Mouse (Mus musculus): ENCODE results near the gene Rnase4. TPM values are rescaled to one million over a fixed set of nuclear protein-coding genes. Genes with fewer than 3 reads are reported as not detected.

The Rnase4 gene
- polyA plus RNA-seq, 1 experiment: 8.8 TPM

DNA sequence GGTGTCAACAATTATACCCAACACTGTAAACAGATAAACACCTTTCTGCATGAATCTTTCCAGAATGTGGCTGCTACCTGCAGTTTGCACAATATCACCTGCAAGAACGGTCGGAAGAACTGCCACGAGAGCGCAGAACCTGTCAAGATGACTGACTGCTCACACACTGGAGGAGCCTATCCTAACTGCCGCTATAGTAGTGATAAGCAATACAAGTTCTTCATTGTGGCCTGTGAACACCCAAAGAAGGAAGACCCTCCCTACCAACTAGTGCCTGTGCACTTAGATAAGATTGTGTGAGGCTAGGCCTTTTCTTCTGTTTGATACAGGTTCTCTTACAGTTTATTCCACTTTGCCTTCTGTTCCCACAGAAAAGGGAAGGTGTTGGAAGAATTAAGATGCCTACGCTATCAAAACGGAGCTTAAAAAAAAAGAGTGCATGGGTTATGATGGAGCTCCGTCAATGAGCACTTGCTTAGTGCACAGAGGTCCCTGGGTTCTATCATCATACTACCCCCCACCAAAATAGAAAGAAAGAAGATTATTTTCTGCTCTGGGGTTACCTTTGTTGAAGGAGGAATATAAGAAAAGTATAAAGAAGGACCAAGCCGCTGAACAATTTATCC lies 39.6 kb downstream of the Rnase4 start:
- Histone ChIP-seq H3K27ac (ENCODE audit: control insufficient read depth, insufficient read depth, low read depth, low read length) (no peak overlapping the region), H3K27me3 (ENCODE audit: control insufficient read depth, insufficient read depth, low read length) (no peaks in the 10 kb centered on the region), H3K4me3 (ENCODE audit: control insufficient read depth, low read depth, low read length) (no peak overlapping the region), H3K36me3 (ENCODE audit: control insufficient read depth, insufficient read depth, low read length) (no peaks in the 10 kb centered on the region), H3K4me1 (ENCODE audit: control insufficient read depth, insufficient read depth, low read length) (no peaks in the 10 kb centered on the region)
- TF ChIP-seq POLR2A (IDR thresholded peaks at IDR 0.05; ENCODE audit: control insufficient read depth, low read depth, low read length): no peak
- TF ChIP-seq CTCF (IDR thresholded peaks at IDR 0.05; ENCODE audit: control insufficient read depth, insufficient read depth, insufficient replicate concordance, low read depth, low read length): no peak

GRCm38 (mm10) chr14:51131086-51131815 lies 40.4 kb downstream of the Rnase4 start:
- Histone ChIP-seq H3K27ac (ENCODE audit: control insufficient read depth, insufficient read depth, low read depth, low read length) (no peak overlapping the region), H3K36me3 (ENCODE audit: control insufficient read depth, insufficient read depth, low read length) (no peaks in the 10 kb centered on the region), H3K4me1 (ENCODE audit: control insufficient read depth, insufficient read depth, low read length) (no peaks in the 10 kb centered on the region), H3K27me3 (ENCODE audit: control insufficient read depth, insufficient read depth, low read length) (no peaks in the 10 kb centered on the region), H3K4me3 (ENCODE audit: control insufficient read depth, low read depth, low read length) (no peak overlapping the region)
- TF ChIP-seq CTCF (IDR thresholded peaks at IDR 0.05; ENCODE audit: control insufficient read depth, insufficient read depth, insufficient replicate concordance, low read depth, low read length) (no peak), POLR2A (IDR thresholded peaks at IDR 0.05; ENCODE audit: control insufficient read depth, low read depth, low read length) (no peak)

GRCm38 (mm10) chr14:51132372-51132771 lies 41.5 kb downstream of the Rnase4 start:
- H3K36me3 ChIP-seq (ENCODE audit: control insufficient read depth, insufficient read depth, low read length): no peaks in the 10 kb centered on the region
- H3K27me3 ChIP-seq (ENCODE audit: control insufficient read depth, insufficient read depth, low read length): no peaks in the 10 kb centered on the region
- no peaks in the 10 kb centered on the region for H3K4me1 ChIP-seq (ENCODE audit: control insufficient read depth, insufficient read depth, low read length)
- H3K27ac ChIP-seq (ENCODE audit: control insufficient read depth, insufficient read depth, low read depth, low read length): no peak overlapping the region
- H3K4me3 ChIP-seq (ENCODE audit: control insufficient read depth, low read depth, low read length): no peak overlapping the region
- no peak for TF ChIP-seq POLR2A (IDR thresholded peaks at IDR 0.05; ENCODE audit: control insufficient read depth, low read depth, low read length)
- TF ChIP-seq CTCF (IDR thresholded peaks at IDR 0.05; ENCODE audit: control insufficient read depth, insufficient read depth, insufficient replicate concordance, low read depth, low read length): no peak

DNA sequence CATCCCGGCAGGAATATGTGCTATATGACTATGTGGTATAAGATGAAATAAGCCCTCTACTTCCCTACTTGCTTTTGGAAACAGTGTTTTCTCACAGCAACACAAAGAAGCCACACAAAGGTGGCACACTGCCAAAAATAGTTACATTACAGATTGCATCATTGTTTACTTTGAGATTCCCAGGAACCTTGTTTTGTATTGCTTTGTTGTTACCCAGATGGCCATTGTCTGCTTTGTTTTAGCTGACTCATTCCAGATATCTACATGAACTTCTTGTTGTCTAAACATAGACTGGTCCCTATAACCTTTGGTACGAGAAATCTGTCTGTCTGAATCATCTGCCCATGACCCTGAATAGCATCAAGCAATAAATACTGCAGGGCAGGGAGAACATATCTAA lies 49.5 kb downstream of the Rnase4 start:
- Histone ChIP-seq H3K4me3 (ENCODE audit: control insufficient read depth, low read depth, low read length) (no peak overlapping the region), H3K36me3 (ENCODE audit: control insufficient read depth, insufficient read depth, low read length) (no peaks in the 10 kb centered on the region), H3K27ac (ENCODE audit: control insufficient read depth, insufficient read depth, low read depth, low read length) (no peak overlapping the region), H3K4me1 (ENCODE audit: control insufficient read depth, insufficient read depth, low read length) (no peaks in the 10 kb centered on the region), H3K27me3 (ENCODE audit: control insufficient read depth, insufficient read depth, low read length) (no peaks in the 10 kb centered on the region)
- no peak for TF ChIP-seq CTCF (IDR thresholded peaks at IDR 0.05; ENCODE audit: control insufficient read depth, insufficient read depth, insufficient replicate concordance, low read depth, low read length)
- TF ChIP-seq POLR2A (IDR thresholded peaks at IDR 0.05; ENCODE audit: control insufficient read depth, low read depth, low read length): no peak

GRCm38 (mm10) chr14:51142119-51142518 lies 51.2 kb downstream of the Rnase4 start:
- Histone ChIP-seq H3K4me3 (ENCODE audit: control insufficient read depth, low read depth, low read length) (no peak overlapping the region), H3K4me1 (ENCODE audit: control insufficient read depth, insufficient read depth, low read length) (no peaks in the 10 kb centered on the region), H3K36me3 (ENCODE audit: control insufficient read depth, insufficient read depth, low read length) (no peaks in the 10 kb centered on the region), H3K27ac (ENCODE audit: control insufficient read depth, insufficient read depth, low read depth, low read length) (no peak overlapping the region), H3K27me3 (ENCODE audit: control insufficient read depth, insufficient read depth, low read length) (no peaks in the 10 kb centered on the region)
- no peak for TF ChIP-seq CTCF (IDR thresholded peaks at IDR 0.05; ENCODE audit: control insufficient read depth, insufficient read depth, insufficient replicate concordance, low read depth, low read length)
- no peak for TF ChIP-seq POLR2A (IDR thresholded peaks at IDR 0.05; ENCODE audit: control insufficient read depth, low read depth, low read length)

DNA sequence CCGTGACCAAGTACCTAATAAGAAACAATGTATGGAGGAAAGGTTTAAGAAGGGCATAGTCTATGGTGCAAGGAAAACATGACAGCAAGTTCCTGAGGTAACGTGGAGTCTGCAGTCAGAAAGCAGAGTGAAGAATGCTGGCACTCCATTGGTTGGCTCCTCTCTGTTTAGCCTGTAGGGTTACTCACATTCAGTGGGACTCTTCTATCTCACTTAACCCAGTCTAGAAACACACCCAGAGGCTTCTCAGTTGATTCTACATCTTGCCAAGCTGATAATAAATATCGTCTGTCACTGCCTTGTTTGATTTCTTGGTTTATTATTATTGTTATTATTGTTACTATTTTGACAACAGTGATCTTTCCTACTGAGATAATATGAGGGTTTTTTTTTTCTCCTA lies 51.7 kb downstream of the Rnase4 start:
- TF ChIP-seq CTCF (IDR thresholded peaks at IDR 0.05; ENCODE audit: control insufficient read depth, insufficient read depth, insufficient replicate concordance, low read depth, low read length): no peak
- TF ChIP-seq POLR2A (IDR thresholded peaks at IDR 0.05; ENCODE audit: control insufficient read depth, low read depth, low read length): no peak
- Histone ChIP-seq H3K4me3 (ENCODE audit: control insufficient read depth, low read depth, low read length) (no peak overlapping the region), H3K27ac (ENCODE audit: control insufficient read depth, insufficient read depth, low read depth, low read length) (no peak overlapping the region), H3K27me3 (ENCODE audit: control insufficient read depth, insufficient read depth, low read length) (no peaks in the 10 kb centered on the region), H3K4me1 (ENCODE audit: control insufficient read depth, insufficient read depth, low read length) (no peaks in the 10 kb centered on the region), H3K36me3 (ENCODE audit: control insufficient read depth, insufficient read depth, low read length) (no peaks in the 10 kb centered on the region)

DNA sequence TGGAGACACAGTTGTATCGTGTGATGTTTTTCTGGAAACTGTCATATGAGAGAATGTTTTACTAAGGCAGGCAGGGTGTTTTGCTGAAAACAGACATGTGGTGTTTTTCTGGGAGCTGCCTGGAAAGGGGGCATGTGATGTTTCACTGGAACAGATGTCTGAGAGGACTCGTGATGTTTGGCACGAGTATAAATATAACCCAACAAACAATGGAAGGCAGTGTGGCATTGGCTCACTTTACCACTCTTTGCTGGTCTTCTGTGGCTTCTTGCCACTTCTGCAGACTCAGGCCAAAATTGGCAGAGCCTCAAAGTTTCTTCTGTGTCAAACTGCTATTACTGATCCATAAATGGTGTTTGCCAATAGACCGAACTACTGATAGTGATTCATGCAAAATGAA lies 52.4 kb downstream of the Rnase4 start:
- Histone ChIP-seq H3K4me3 (ENCODE audit: control insufficient read depth, low read depth, low read length) (no peak overlapping the region), H3K4me1 (ENCODE audit: control insufficient read depth, insufficient read depth, low read length) (no peaks in the 10 kb centered on the region), H3K27me3 (ENCODE audit: control insufficient read depth, insufficient read depth, low read length) (no peaks in the 10 kb centered on the region), H3K36me3 (ENCODE audit: control insufficient read depth, insufficient read depth, low read length) (no peaks in the 10 kb centered on the region), H3K27ac (ENCODE audit: control insufficient read depth, insufficient read depth, low read depth, low read length) (no peak overlapping the region)
- TF ChIP-seq CTCF (IDR thresholded peaks at IDR 0.05; ENCODE audit: control insufficient read depth, insufficient read depth, insufficient replicate concordance, low read depth, low read length): no peak
- no peak for TF ChIP-seq POLR2A (IDR thresholded peaks at IDR 0.05; ENCODE audit: control insufficient read depth, low read depth, low read length)
